Mouse (Mus musculus): ENCODE measurements around the gene Pop5.

GRCm38 (mm10) chr5:115222485-115222884, 13.2 kb upstream of the Pop5 start:
- TF ChIP-seq CTCF (IDR thresholded peaks at IDR 0.05; ENCODE audit: extremely low read depth, insufficient read depth, insufficient read length, insufficient replicate concordance) (no peak), POLR2A (IDR thresholded peaks at IDR 0.05; ENCODE audit: low read depth, low read length) (no peak)
